Mouse (Mus musculus): ENCODE results near the gene Rnf135. TPM values are rescaled to one million over a fixed set of nuclear protein-coding genes. Genes with fewer than 3 reads are reported as not detected.

Rnf135 gene
- polyA plus RNA-seq, 1 experiment from 2014 or later: 3.7 TPM

DNA sequence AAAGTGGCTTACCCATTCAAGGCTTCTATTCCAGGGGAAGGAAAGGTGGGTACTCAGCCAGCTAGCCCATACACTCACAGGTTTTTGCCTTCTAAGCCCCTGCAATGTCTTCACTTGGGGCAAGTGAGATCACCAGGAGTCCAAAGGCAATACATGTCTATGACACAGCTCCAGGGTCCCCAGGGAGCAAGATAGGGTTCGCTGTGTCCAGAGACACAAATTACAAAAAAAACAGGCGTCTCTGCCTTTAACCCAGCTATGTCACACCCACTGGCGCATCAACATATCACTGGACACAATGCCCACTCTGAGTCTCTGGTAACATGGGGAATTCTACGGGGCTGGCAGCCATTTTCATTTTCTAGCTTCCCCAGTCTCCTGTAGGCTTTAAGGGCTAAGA, 27.7 kb upstream of the Rnf135 start:
- no peak overlapping the region for H3K4me2 ChIP-seq (replicated peaks)
- H3K9ac ChIP-seq: no peak overlapping the region
- H3K4me3 ChIP-seq (replicated peaks; ENCODE audit: low read length): no peak overlapping the region
- H3K27ac ChIP-seq: no peak overlapping the region
- 88% methylated on average over 4 of the region's 4 CpGs for WGBS
- ATAC-seq (ENCODE audit: low FRiP score) (no peak), DNase-seq (ENCODE audit: low spot score) (no peak)
- no peaks in the 10 kb centered on the region for H3K36me3 ChIP-seq (replicated peaks; ENCODE audit: control insufficient read depth, insufficient read depth)
- peaks cover 31% of the 10 kb centered on the region for H3K27me3 ChIP-seq (ENCODE audit: control insufficient read depth, insufficient read depth, low read length)
- H3K4me1 ChIP-seq (replicated peaks; ENCODE audit: control insufficient read depth, insufficient read depth, low read length): no peaks in the 10 kb centered on the region
- H3K9me3 ChIP-seq (ENCODE audit: control insufficient read depth, low read length): no peaks in the 10 kb centered on the region

DNA sequence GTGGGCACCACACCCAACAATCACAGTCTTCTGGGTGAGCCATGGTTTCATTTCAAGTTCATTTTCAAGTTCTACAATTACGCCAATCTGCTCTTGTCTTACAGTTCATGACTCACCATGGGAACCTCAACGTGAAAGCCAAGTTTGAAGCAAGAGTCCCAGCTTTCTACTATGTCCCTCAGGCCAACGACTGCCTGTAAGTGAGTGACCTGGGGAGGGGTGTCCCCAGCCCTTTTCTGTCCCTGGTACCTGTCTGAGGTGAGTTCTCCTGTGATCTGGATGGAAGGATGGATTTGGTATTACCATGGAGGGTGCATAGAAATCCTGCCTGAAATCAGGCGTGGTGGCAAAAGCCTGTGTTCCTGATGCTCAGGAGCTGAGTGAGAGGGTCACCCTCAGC, 26.8 kb upstream of the Rnf135 start:
- H3K9me3 ChIP-seq (ENCODE audit: control insufficient read depth, low read length): no peaks in the 10 kb centered on the region
- WGBS: 83% methylated on average over 4 of the region's 4 CpGs

GRCm38 (mm10) chr11:80159018-80159417, 24.6 kb upstream of the Rnf135 start:
- ATAC-seq (ENCODE audit: low FRiP score) (no peak), DNase-seq (ENCODE audit: low spot score) (no peak)
- H3K4me2 ChIP-seq (replicated peaks): no peak overlapping the region
- WGBS: 87% methylated on average over 7 of the region's 7 CpGs
- peaks cover 20% of the 10 kb centered on the region for H3K27me3 ChIP-seq (ENCODE audit: control insufficient read depth, insufficient read depth, low read length)
- no peak overlapping the region for H3K27ac ChIP-seq
- H3K4me1 ChIP-seq (replicated peaks; ENCODE audit: control insufficient read depth, insufficient read depth, low read length): no peaks in the 10 kb centered on the region
- no peaks in the 10 kb centered on the region for H3K36me3 ChIP-seq (replicated peaks; ENCODE audit: control insufficient read depth, insufficient read depth)
- no peak overlapping the region for H3K9ac ChIP-seq
- H3K9me3 ChIP-seq (ENCODE audit: control insufficient read depth, low read length): no peaks in the 10 kb centered on the region
- no peak overlapping the region for H3K4me3 ChIP-seq (replicated peaks; ENCODE audit: low read length)

More for the DNA sequence above, 26.8 kb upstream of the Rnf135 start:
- Histone ChIP-seq H3K27ac (no peak overlapping the region), H3K36me3 (replicated peaks; ENCODE audit: control insufficient read depth, insufficient read depth) (no peaks in the 10 kb centered on the region), H3K4me3 (replicated peaks; ENCODE audit: low read length) (no peak overlapping the region), H3K9ac (no peak overlapping the region), H3K27me3 (ENCODE audit: control insufficient read depth, insufficient read depth, low read length) (peaks cover 31% of the 10 kb centered on the region), H3K4me1 (replicated peaks; ENCODE audit: control insufficient read depth, insufficient read depth, low read length) (no peaks in the 10 kb centered on the region), H3K4me2 (replicated peaks) (no peak overlapping the region)
- ATAC-seq (ENCODE audit: low FRiP score): no peak
- DNase-seq (ENCODE audit: low spot score): no peak

GRCm38 (mm10) chr11:80161041-80161440, 22.6 kb upstream of the Rnf135 start:
- DNase-seq (ENCODE audit: low spot score): no peak
- Histone ChIP-seq H3K4me3 (replicated peaks; ENCODE audit: low read length) (no peak overlapping the region), H3K36me3 (replicated peaks; ENCODE audit: control insufficient read depth, insufficient read depth) (no peaks in the 10 kb centered on the region), H3K9me3 (ENCODE audit: control insufficient read depth, low read length) (no peaks in the 10 kb centered on the region), H3K27me3 (ENCODE audit: control insufficient read depth, insufficient read depth, low read length) (no peaks in the 10 kb centered on the region), H3K27ac (no peak overlapping the region), H3K4me2 (replicated peaks) (no peak overlapping the region), H3K9ac (no peak overlapping the region), H3K4me1 (replicated peaks; ENCODE audit: control insufficient read depth, insufficient read depth, low read length) (no peaks in the 10 kb centered on the region)
- 91% methylated on average over 4 of the region's 4 CpGs for WGBS
- ATAC-seq (ENCODE audit: low FRiP score): no peak

DNA sequence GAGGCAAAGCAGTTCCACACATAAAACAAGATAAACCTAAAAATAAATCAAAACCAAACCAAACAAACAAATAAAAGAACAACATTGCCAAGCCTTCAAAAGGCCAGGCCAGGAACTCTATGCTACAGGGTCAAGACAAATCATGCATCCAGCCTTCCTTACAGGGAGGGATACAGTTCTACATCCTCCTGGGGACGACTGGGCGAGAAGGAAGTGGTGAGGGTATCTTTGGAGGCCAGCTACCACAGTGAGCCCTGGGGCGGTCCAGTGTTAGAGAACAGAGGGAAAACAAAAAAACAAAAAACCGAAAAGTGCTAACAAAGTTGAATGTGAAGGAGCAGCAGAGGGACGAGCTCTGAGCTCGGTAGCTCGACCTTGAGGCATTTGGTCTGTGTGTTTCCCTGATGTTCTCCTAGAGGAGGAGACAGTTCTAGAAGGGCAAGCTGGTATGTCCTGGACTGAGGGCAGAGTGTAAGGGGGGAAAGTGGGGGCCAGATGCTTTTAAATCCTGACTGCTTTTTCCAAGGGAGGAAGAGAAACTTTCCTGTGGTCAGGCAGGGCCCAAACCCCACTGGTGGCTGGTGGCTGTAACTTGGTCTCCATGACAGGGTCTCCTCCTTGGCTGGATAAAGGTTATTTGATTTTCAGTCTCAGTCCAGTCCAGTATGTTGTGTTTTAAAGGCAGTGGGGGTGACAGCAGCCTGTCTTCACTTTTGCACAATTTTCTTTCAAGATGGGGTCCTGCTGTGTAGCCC, 20.1 kb upstream of the Rnf135 start:
- no peak for ATAC-seq (ENCODE audit: low FRiP score)
- Histone ChIP-seq H3K27me3 (ENCODE audit: control insufficient read depth, insufficient read depth, low read length) (no peaks in the 10 kb centered on the region), H3K4me3 (replicated peaks; ENCODE audit: low read length) (no peak overlapping the region), H3K4me2 (replicated peaks) (no peak overlapping the region), H3K27ac (no peak overlapping the region), H3K9me3 (ENCODE audit: control insufficient read depth, low read length) (no peaks in the 10 kb centered on the region), H3K4me1 (replicated peaks; ENCODE audit: control insufficient read depth, insufficient read depth, low read length) (no peaks in the 10 kb centered on the region), H3K9ac (no peak overlapping the region), H3K36me3 (replicated peaks; ENCODE audit: control insufficient read depth, insufficient read depth) (no peaks in the 10 kb centered on the region)
- DNase-seq (ENCODE audit: low spot score): no peak
- WGBS: 76% methylated on average over 7 of the region's 7 CpGs

- no peak overlapping the region for H3K4me3 ChIP-seq (replicated peaks; ENCODE audit: low read length)
- WGBS: 44% methylated on average over 2 of the region's 2 CpGs
- no peaks in the 10 kb centered on the region for H3K36me3 ChIP-seq (replicated peaks; ENCODE audit: control insufficient read depth, insufficient read depth)
- H3K4me1 ChIP-seq (replicated peaks; ENCODE audit: control insufficient read depth, insufficient read depth, low read length): no peaks in the 10 kb centered on the region
- no peaks in the 10 kb centered on the region for H3K27me3 ChIP-seq (ENCODE audit: control insufficient read depth, insufficient read depth, low read length)
- no peak overlapping the region for H3K9ac ChIP-seq
- no peak for DNase-seq (ENCODE audit: low spot score)
- no peaks in the 10 kb centered on the region for H3K9me3 ChIP-seq (ENCODE audit: control insufficient read depth, low read length)
- ATAC-seq (ENCODE audit: low FRiP score): no peak
- no peak overlapping the region for H3K4me2 ChIP-seq (replicated peaks)
- H3K27ac ChIP-seq: no peak overlapping the region
Measured at GRCm38 (mm10) chr11:80164224-80164623, 19.4 kb upstream of the Rnf135 start.

DNA sequence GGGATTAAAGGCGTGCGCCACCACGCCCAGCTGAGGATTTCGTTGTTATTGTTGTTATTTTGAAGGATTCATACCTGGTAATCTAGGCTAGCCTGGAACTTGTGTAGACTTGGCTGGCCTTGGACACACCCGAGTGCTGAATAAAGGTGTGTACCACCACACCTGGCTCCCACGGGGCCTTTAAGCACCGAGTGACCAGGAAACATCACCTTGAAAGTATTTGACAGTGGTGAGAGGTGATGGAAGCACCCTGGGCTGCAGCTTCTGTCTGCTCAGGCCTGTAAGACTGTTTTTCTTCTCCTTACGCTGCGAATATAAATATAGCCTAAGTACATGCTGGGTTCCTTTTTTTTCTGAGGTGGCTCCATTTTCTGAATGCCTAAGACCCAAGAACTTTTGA, 15.5 kb upstream of the Rnf135 start:
- H3K4me3 ChIP-seq (replicated peaks; ENCODE audit: low read length): no peak overlapping the region
- no peaks in the 10 kb centered on the region for H3K4me1 ChIP-seq (replicated peaks; ENCODE audit: control insufficient read depth, insufficient read depth, low read length)
- H3K9ac ChIP-seq: no peak overlapping the region
- H3K36me3 ChIP-seq (replicated peaks; ENCODE audit: control insufficient read depth, insufficient read depth): no peaks in the 10 kb centered on the region
- WGBS: 92% methylated on average over 9 of the region's 9 CpGs
- no peak for ATAC-seq (ENCODE audit: low FRiP score)
- no peak overlapping the region for H3K4me2 ChIP-seq (replicated peaks)
- no peaks in the 10 kb centered on the region for H3K27me3 ChIP-seq (ENCODE audit: control insufficient read depth, insufficient read depth, low read length)
- H3K27ac ChIP-seq: no peak overlapping the region
- no peaks in the 10 kb centered on the region for H3K9me3 ChIP-seq (ENCODE audit: control insufficient read depth, low read length)
- no peak for DNase-seq (ENCODE audit: low spot score)

DNA sequence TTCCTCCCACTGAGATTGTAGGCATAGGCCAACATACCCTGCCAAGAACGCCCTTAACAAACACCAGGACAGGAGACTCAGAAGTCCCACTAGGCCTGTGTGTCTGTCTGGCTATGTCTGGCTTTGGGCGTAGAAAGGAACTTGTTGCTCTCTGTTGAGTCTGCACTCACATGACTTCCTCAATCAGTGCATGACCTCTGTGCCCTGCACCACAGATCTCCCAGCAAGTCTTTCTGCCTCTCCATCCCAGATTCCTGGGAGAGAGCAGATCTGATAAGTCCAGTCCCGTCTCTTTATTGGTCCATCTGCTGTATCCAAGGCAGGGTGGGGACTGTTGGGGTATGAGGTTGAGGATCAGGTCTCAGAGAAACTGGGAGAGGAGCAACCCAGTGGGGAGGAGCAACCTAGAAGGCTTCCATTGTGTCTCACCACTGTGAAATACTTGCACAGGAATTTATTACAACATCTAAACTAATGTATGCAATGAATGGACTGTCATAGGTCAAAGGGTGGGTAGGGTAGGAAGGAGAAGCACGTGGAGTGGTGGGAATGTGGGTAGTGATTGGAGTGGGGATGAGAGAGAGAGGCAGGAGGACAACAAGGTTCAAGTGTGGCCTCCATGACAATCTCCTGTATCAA, 14.9 kb upstream of the Rnf135 start:
- H3K27me3 ChIP-seq (ENCODE audit: control insufficient read depth, insufficient read depth, low read length): no peaks in the 10 kb centered on the region
- H3K4me1 ChIP-seq (replicated peaks; ENCODE audit: control insufficient read depth, insufficient read depth, low read length): no peaks in the 10 kb centered on the region
- no peaks in the 10 kb centered on the region for H3K9me3 ChIP-seq (ENCODE audit: control insufficient read depth, low read length)
- no peaks in the 10 kb centered on the region for H3K36me3 ChIP-seq (replicated peaks; ENCODE audit: control insufficient read depth, insufficient read depth)
- DNase-seq (ENCODE audit: low spot score) (no peak), ATAC-seq (ENCODE audit: low FRiP score) (no peak)
- 86% methylated on average over 4 of the region's 4 CpGs for WGBS
- H3K27ac ChIP-seq: no peak overlapping the region
- no peak overlapping the region for H3K4me3 ChIP-seq (replicated peaks; ENCODE audit: low read length)
- H3K9ac ChIP-seq: no peak overlapping the region
- H3K4me2 ChIP-seq (replicated peaks): no peak overlapping the region

DNA sequence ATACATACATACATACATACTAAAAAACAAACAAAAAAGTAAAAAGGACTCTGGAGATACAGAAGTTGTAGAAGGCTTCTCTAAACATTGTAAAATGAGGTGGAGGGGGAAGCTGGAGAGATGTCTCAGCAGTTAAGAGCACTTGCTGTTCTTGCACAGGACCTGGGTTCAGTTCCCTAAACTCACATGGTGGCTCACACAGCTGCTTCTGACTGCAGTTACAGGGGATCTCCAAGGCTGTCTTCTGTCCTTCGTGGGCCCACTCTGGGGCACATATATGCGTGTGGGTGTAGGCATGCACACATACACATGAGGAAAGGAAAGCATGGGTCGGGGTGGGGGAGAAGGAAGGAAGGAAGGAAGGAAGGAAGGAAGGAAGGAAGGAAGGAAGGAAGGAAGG, 14.0 kb upstream of the Rnf135 start:
- Histone ChIP-seq H3K4me1 (replicated peaks; ENCODE audit: control insufficient read depth, insufficient read depth, low read length) (no peaks in the 10 kb centered on the region), H3K4me3 (replicated peaks; ENCODE audit: low read length) (no peak overlapping the region), H3K27me3 (ENCODE audit: control insufficient read depth, insufficient read depth, low read length) (no peaks in the 10 kb centered on the region), H3K4me2 (replicated peaks) (no peak overlapping the region), H3K27ac (no peak overlapping the region), H3K9ac (no peak overlapping the region), H3K36me3 (replicated peaks; ENCODE audit: control insufficient read depth, insufficient read depth) (no peaks in the 10 kb centered on the region), H3K9me3 (ENCODE audit: control insufficient read depth, low read length) (no peaks in the 10 kb centered on the region)
- 93% methylated on average over 3 of the region's 3 CpGs for WGBS
- ATAC-seq (ENCODE audit: low FRiP score): no peak
- DNase-seq (ENCODE audit: low spot score): no peak

All from hindbrain, embryonic 14.5 days (tissue).